Comparison of ENCODE assay signal across 9 mouse cellular contexts in the genomic region with DNA sequence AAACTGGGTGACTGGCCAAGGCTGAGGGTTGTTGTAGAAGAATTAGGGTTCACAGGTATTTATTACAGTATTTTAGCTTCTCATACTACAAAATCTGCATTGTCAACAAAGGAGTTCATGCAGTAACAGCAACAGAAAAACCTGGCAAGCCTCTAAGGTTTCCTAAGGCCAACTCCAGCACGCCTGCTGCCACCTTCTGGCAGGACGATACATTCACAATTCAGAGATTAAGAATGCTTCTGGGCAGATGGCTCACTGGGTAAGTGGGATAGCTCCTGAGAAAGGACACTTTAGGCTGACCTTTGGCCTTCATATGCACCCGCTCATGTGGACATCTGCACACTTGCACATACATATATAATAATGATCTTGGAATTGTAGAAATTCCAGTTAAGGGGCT. TPM values are rescaled to one million over a fixed set of nuclear protein-coding genes. Genes with fewer than 3 reads are reported as not detected.
DNase-seq lines count a peak whose midpoint lies in the region; ATAC-seq and TF ChIP-seq lines count a peak whose summit lies in the region.
"Had no signal": no experiment of that assay in that cellular context is flagged by ENCODE, and none has a peak within 500 bp of the region (broad histone marks: within the 10 kb centered on the region; RNA-seq: fewer than 3 reads in every experiment).

No protein-coding gene starts in this region.

- 36% methylated on average over 3 of the region's 3 CpGs for WGBS in intestine, embryonic 16.5 days
- WGBS in liver, embryonic 14.5 days (ENCODE audit: insufficient replicate concordance) = 31% methylated on average over 3 of the region's 3 CpGs

- peaks cover 10% of the 10 kb centered on the region for H3K36me3 ChIP-seq in intestine, embryonic 16.5 days (ENCODE audit: control insufficient read depth, insufficient read depth, low read length)
- peaks cover 51% of the 10 kb centered on the region for H3K36me3 ChIP-seq in liver, embryonic 14.5 days (replicated peaks; ENCODE audit: control insufficient read depth, insufficient read depth, low read depth)

- H3K9me3 ChIP-seq in intestine, embryonic 16.5 days (ENCODE audit: control insufficient read depth, low read length) = no peaks in the 10 kb centered on the region
- H3K9me3 ChIP-seq in liver, embryonic 14.5 days (ENCODE audit: control insufficient read depth, low read length) = no peaks in the 10 kb centered on the region
- H3K9me3 ChIP-seq: stomach, embryonic 15.5 days had no signal

- H3K4me2 ChIP-seq in intestine, embryonic 16.5 days (ENCODE audit: low read depth, low read length) = no peak overlapping the region
- no peak overlapping the region for H3K4me2 ChIP-seq in liver, embryonic 14.5 days (ENCODE audit: low read depth)
- H3K4me2 ChIP-seq: stomach, embryonic 15.5 days had no signal

- H3K27ac ChIP-seq in intestine, embryonic 16.5 days (ENCODE audit: low read length) = no peak overlapping the region
- H3K27ac ChIP-seq in liver, embryonic 14.5 days = no peak overlapping the region
- H3K27ac ChIP-seq: stomach, embryonic 15.5 days had no signal

- no peak for TF ChIP-seq EP300 in liver, embryonic 14.5 days (IDR thresholded peaks at IDR 0.05; ENCODE audit: low read depth)

- peak; percentile 60 for DNase-seq in urinary bladder, postnatal 14 days (ENCODE audit: low spot score)
- no peak for DNase-seq in urinary bladder, adult 2 months (ENCODE audit: low spot score)
- DNase-seq in adrenal gland, adult 8-10 months = peak; percentile 31
- DNase-seq in embryo, embryonic 9.5 days (ENCODE audit: extremely low spot score) = peak; percentile 39
- DNase-seq in liver, embryonic 14.5 days (ENCODE audit: low read depth in 3 of 3, low spot score in 3 of 3) = peak in 2 of 3 experiments; percentile 49
- peak; percentile 34 for DNase-seq in skeletal muscle tissue, adult 2 months (ENCODE audit: low read depth, low spot score)

- TF ChIP-seq CTCF in liver, embryonic 14.5 days (IDR thresholded peaks at IDR 0.05; ENCODE audit: low read depth) = peak; percentile 91

- H3K4me3 ChIP-seq in intestine, embryonic 16.5 days (ENCODE audit: low read length) = no peak overlapping the region
- H3K4me3 ChIP-seq in liver, embryonic 14.5 days (ENCODE audit: insufficient read depth in 1 of 2, low read depth in 2 of 2, low read length in 2 of 2) = no peak overlapping the region
- H3K4me3 ChIP-seq: stomach, embryonic 15.5 days had no signal

- H3K4me1 ChIP-seq in intestine, embryonic 16.5 days (ENCODE audit: control insufficient read depth, insufficient read depth, low read length) = peaks cover 6% of the 10 kb centered on the region
- no peaks in the 10 kb centered on the region for H3K4me1 ChIP-seq in liver, embryonic 14.5 days (replicated peaks; ENCODE audit: control insufficient read depth in 2 of 2, insufficient read depth in 2 of 2, low read length in 1 of 2)
- H3K4me1 ChIP-seq: stomach, embryonic 15.5 days had no signal

- no peak overlapping the region for H3K9ac ChIP-seq in intestine, embryonic 16.5 days (ENCODE audit: low read depth, low read length)
- no peak overlapping the region for H3K9ac ChIP-seq in liver, embryonic 14.5 days (replicated peaks)
- H3K9ac ChIP-seq: stomach, embryonic 15.5 days had no signal

- no peaks in the 10 kb centered on the region for H3K27me3 ChIP-seq in intestine, embryonic 16.5 days (replicated peaks; ENCODE audit: control insufficient read depth, insufficient read depth, low read length)
- H3K27me3 ChIP-seq in liver, embryonic 14.5 days (ENCODE audit: control insufficient read depth, insufficient read depth, low read length) = no peaks in the 10 kb centered on the region
- H3K27me3 ChIP-seq: stomach, embryonic 15.5 days had no signal

- ATAC-seq in intestine, embryonic 16.5 days = peak; percentile 41; the same call in 1 of the 2 replicates
- peak; percentile 37; the same call in 1 of the 2 replicates for ATAC-seq in liver, embryonic 14.5 days (ENCODE audit: insufficient read depth)

RNA-seq across cellular contexts. Expression of a gene that starts 9.3 kb away (rescaled TPM):
- polyA plus RNA-seq in urinary bladder, adult 2 months (2012; rRNA removed) = 83.2 and 92.1 TPM in 2 replicates
- total RNA-seq in adrenal gland, adult 8-10 months (2022) = 100 to 1,000 TPM in 2 of 4 experiments, 10 to 100 TPM in 2; 67.8 to 135 (median 88.5) TPM
- 312 and 350 TPM in 2 replicates for polyA plus RNA-seq in intestine, embryonic 16.5 days (2015; fragmentation: Nextera tagmentation; extraction: Ambion mirVana)
- 75.8 and 90.5 TPM in 2 replicates for polyA plus RNA-seq in liver, embryonic 14.5 days (2012; rRNA removed)
- polyA plus RNA-seq in liver, embryonic 14.5 days (2014; fragmentation: Nextera tagmentation; extraction: Ambion mirVana) = 196 and 199 TPM in 2 replicates

RNA-seq across cellular contexts. Expression of a gene that starts 9.3 kb away (rescaled TPM):
- 11.4 and 14.3 TPM in 2 replicates for polyA plus RNA-seq in urinary bladder, adult 2 months (2012; rRNA removed)
- total RNA-seq in adrenal gland, adult 8-10 months (2022) = 10 to 100 TPM; 45.9 to 83.0 (median 54.5) TPM
- polyA plus RNA-seq in intestine, embryonic 16.5 days (2015; fragmentation: Nextera tagmentation; extraction: Ambion mirVana) = 24.7 and 28.2 TPM in 2 replicates
- polyA plus RNA-seq in liver, embryonic 14.5 days (2012; rRNA removed) = 4.4 and 6.0 TPM in 2 replicates
- polyA plus RNA-seq in liver, embryonic 14.5 days (2014; fragmentation: Nextera tagmentation; extraction: Ambion mirVana) = 12.6 and 17.0 TPM in 2 replicates

RNA-seq across cellular contexts. Expression of a gene that starts 32.8 kb away (rescaled TPM):
- polyA plus RNA-seq in urinary bladder, adult 2 months (2012; rRNA removed) = 77.0 and 77.6 TPM in 2 replicates
- total RNA-seq in adrenal gland, adult 8-10 months (2022) = 100 to 1,000 TPM; 139 to 231 (median 191) TPM
- 208 and 249 TPM in 2 replicates for polyA plus RNA-seq in intestine, embryonic 16.5 days (2015; fragmentation: Nextera tagmentation; extraction: Ambion mirVana)
- 80.7 and 117 TPM in 2 replicates for polyA plus RNA-seq in liver, embryonic 14.5 days (2012; rRNA removed)
- 353 and 363 TPM in 2 replicates for polyA plus RNA-seq in liver, embryonic 14.5 days (2014; fragmentation: Nextera tagmentation; extraction: Ambion mirVana)

RNA-seq across cellular contexts. Expression of a gene that starts 50.6 kb away (rescaled TPM):
- polyA plus RNA-seq in urinary bladder, adult 2 months (2012; rRNA removed) = not detected in 2 replicates
- total RNA-seq in adrenal gland, adult 8-10 months (2022) = not detected
- not detected in 2 replicates for polyA plus RNA-seq in intestine, embryonic 16.5 days (2015; fragmentation: Nextera tagmentation; extraction: Ambion mirVana)
- 0.13 and 0.19 TPM in 2 replicates for polyA plus RNA-seq in liver, embryonic 14.5 days (2012; rRNA removed)
- 0.33 and 0.38 TPM in 2 replicates for polyA plus RNA-seq in liver, embryonic 14.5 days (2014; fragmentation: Nextera tagmentation; extraction: Ambion mirVana)
- polyA plus RNA-seq: heart, embryonic 16.5 days; stomach, embryonic 15.5 days had no signal
